9 mouse cellular contexts compared by ENCODE assay signal in genomic region chr9:71663421-71664217, GRCm38 (mm10).
A peak's percentile ranks its signal among the peaks of the same experiment; 100 is the strongest.
DNase-seq lines count a peak whose midpoint lies in the region; ATAC-seq and TF ChIP-seq lines count a peak whose summit lies in the region.
"Had no signal": no experiment of that assay in that cellular context is flagged by ENCODE, and none has a peak within 500 bp of the region (broad histone marks: within the 10 kb centered on the region; RNA-seq: fewer than 3 reads in every experiment).

No protein-coding gene starts in this region.

- no peak for TF ChIP-seq POLR2A in embryonic fibroblast, embryonic 13.5 days (IDR thresholded peaks at IDR 0.05; ENCODE audit: low read depth, low read length)

- H3K9ac ChIP-seq in lung, embryonic 15.5 days = no peak overlapping the region
- H3K9ac ChIP-seq in hindbrain, embryonic 11.5 days (ENCODE audit: low read depth, low read length) = no peak overlapping the region

- H3K4me2 ChIP-seq in lung, embryonic 15.5 days = no peak overlapping the region
- H3K4me2 ChIP-seq in hindbrain, embryonic 11.5 days (replicated peaks; ENCODE audit: low read depth, low read length) = no peak overlapping the region

- H3K27me3 ChIP-seq in lung, embryonic 15.5 days = no peaks in the 10 kb centered on the region
- no peaks in the 10 kb centered on the region for H3K27me3 ChIP-seq in hindbrain, embryonic 11.5 days (ENCODE audit: control insufficient read depth, insufficient read depth, low read length)

- whole genome bisulfite sequencing in lung, embryonic 15.5 days = 50% methylated on average over 11 of the region's 11 CpGs
- 68% methylated on average over 11 of the region's 11 CpGs for WGBS in hindbrain, embryonic 11.5 days

- peak overlapping the region; percentile 5 for H3K27ac ChIP-seq in embryonic fibroblast, embryonic 13.5 days (ENCODE audit: insufficient read depth, low read length)
- peak overlapping the region; percentile 77 for H3K27ac ChIP-seq in lung, embryonic 15.5 days
- H3K27ac ChIP-seq in hindbrain, embryonic 11.5 days (ENCODE audit: low read depth, low read length) = no peak overlapping the region

- no peak for TF ChIP-seq CTCF in embryonic fibroblast, embryonic 13.5 days (IDR thresholded peaks at IDR 0.05; ENCODE audit: borderline replicate concordance, insufficient read depth, low read length)

- peak; percentile 49; the same call in 1 of the 2 replicates for ATAC-seq in lung, embryonic 15.5 days (ENCODE audit: borderline replicate concordance, extremely low read depth, low FRiP score, low TSS enrichment)
- no peak for ATAC-seq in hindbrain, embryonic 11.5 days (ENCODE audit: low FRiP score)

- H3K4me1 ChIP-seq in embryonic fibroblast, embryonic 13.5 days (ENCODE audit: control insufficient read depth, insufficient read depth, low read length) = peaks cover 21% of the 10 kb centered on the region
- H3K4me1 ChIP-seq in lung, embryonic 15.5 days = peaks cover 79% of the 10 kb centered on the region
- H3K4me1 ChIP-seq in hindbrain, embryonic 11.5 days (replicated peaks; ENCODE audit: control insufficient read depth, insufficient read depth, low read length) = no peaks in the 10 kb centered on the region

- no peaks in the 10 kb centered on the region for H3K9me3 ChIP-seq in lung, embryonic 15.5 days
- H3K9me3 ChIP-seq in hindbrain, embryonic 11.5 days (ENCODE audit: control insufficient read depth, low read length) = no peaks in the 10 kb centered on the region

- H3K4me3 ChIP-seq in embryonic fibroblast, embryonic 13.5 days (ENCODE audit: insufficient read depth, low read length) = no peak overlapping the region
- H3K4me3 ChIP-seq in lung, embryonic 15.5 days = no peak overlapping the region
- H3K4me3 ChIP-seq in hindbrain, embryonic 11.5 days (ENCODE audit: low read depth, low read length) = no peak overlapping the region

- DNase-seq in 416B (ENCODE audit: low read depth) = peak; percentile 50
- peak; percentile 91 for DNase-seq in kidney, adult 9 months
- DNase-seq in hindbrain, embryonic 11.5 days (ENCODE audit: low spot score) = no peak
- no peak for DNase-seq in frontal cortex, postnatal 10 days (ENCODE audit: low spot score in 2 of 2)
- DNase-seq in spleen, postnatal 4 days (ENCODE audit: low spot score in 2 of 2) = no peak
- no peak for DNase-seq in spleen, postnatal 36 days (ENCODE audit: low spot score in 2 of 2)
- DNase-seq: cerebellum, adult 9-10 months had no signal

- H3K36me3 ChIP-seq in lung, embryonic 15.5 days = no peaks in the 10 kb centered on the region
- H3K36me3 ChIP-seq in hindbrain, embryonic 11.5 days (ENCODE audit: control insufficient read depth, insufficient read depth, low read length) = no peaks in the 10 kb centered on the region

Comparison
In these comparisons a context has a peak if more than half of its experiments do, and no peak if none do; other contexts are left out.
1. DNase-seq: peak in 416B (single experiment) and kidney, adult 9 months (single experiment); none in hindbrain, embryonic 11.5 days (single experiment), frontal cortex, postnatal 10 days (0 of 2), spleen, postnatal 4 days (0 of 2) and spleen, postnatal 36 days (0 of 2).